In the genomic region with DNA sequence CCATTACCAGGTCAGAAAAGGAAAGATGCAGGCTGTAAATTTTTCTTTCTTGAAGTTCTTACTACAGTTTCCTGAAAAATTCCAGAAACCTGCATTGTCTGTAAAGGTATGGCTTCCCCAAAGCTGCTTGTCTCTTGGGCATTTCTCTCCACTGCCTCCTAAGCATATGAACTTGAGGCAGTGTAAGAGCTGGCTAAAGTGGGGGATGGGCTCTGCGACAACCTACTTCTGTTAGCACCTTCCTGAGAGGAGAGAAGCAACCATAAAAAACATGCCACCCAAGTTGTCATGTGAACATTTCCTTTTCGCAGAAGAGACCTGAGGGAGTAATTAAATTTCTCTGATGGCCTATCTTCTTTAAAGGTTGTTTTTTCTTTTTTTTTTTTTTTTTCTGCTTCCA, we compare ENCODE assay signal across 20 mouse cellular contexts.
DNase-seq lines count a peak whose midpoint lies in the region; ATAC-seq and TF ChIP-seq lines count a peak whose summit lies in the region.
"Had no signal": no experiment of that assay in that cellular context is flagged by ENCODE, and none has a peak within 500 bp of the region (broad histone marks: within the 10 kb centered on the region; RNA-seq: fewer than 3 reads in every experiment).

No protein-coding gene starts in this region.

- no peak overlapping the region for H3K4me3 ChIP-seq in gastrocnemius, adult 2 months
- H3K4me3 ChIP-seq in midbrain, postnatal 0 days (ENCODE audit: low read depth, low read length), result no peak overlapping the region
- no peak overlapping the region for H3K4me3 ChIP-seq in midbrain, embryonic 13.5 days (replicated peaks)
- H3K4me3 ChIP-seq: embryonic facial prominence, embryonic 12.5 days; heart, embryonic 13.5 days; hindbrain, embryonic 15.5 days; layer of hippocampus, adult 2 months; limb, embryonic 12.5 days; lung, embryonic 15.5 days; midbrain, embryonic 12.5 days had no signal

- H3K27me3 ChIP-seq in midbrain, postnatal 0 days (ENCODE audit: insufficient read depth, low read length), result no peaks in the 10 kb centered on the region
- no peaks in the 10 kb centered on the region for H3K27me3 ChIP-seq in midbrain, embryonic 13.5 days
- H3K27me3 ChIP-seq: embryonic facial prominence, embryonic 12.5 days; heart, embryonic 13.5 days; hindbrain, embryonic 15.5 days; limb, embryonic 12.5 days; lung, embryonic 15.5 days; midbrain, embryonic 12.5 days had no signal

- H3K4me1 ChIP-seq in midbrain, postnatal 0 days (ENCODE audit: insufficient read depth, low read length), result no peaks in the 10 kb centered on the region
- no peaks in the 10 kb centered on the region for H3K4me1 ChIP-seq in midbrain, embryonic 13.5 days (replicated peaks)
- H3K4me1 ChIP-seq: lung, embryonic 15.5 days; midbrain, embryonic 12.5 days had no signal

- DNase-seq in gastrocnemius, adult 2 months, result no peak
- no peak for DNase-seq in gastrocnemius, postnatal 10 days
- DNase-seq in midbrain, postnatal 0 days (ENCODE audit: low spot score), result peak; percentile 47
- DNase-seq in embryo, embryonic 11 days, result peak; percentile 46
- DNase-seq in retina, embryonic 14.5 days (ENCODE audit: low spot score), result peak; percentile 15
- DNase-seq in heart, adult 9 months (ENCODE audit: low spot score in 2 of 2), result no peak
- DNase-seq in lung, postnatal 36 days, result no peak
- DNase-seq: adrenal gland, postnatal 36 days; heart, adult 11 months; kidney, postnatal 14 days had no signal

- H3K9ac ChIP-seq in midbrain, postnatal 0 days (replicated peaks; ENCODE audit: low read length, poor library complexity, severe bottlenecking), result no peak overlapping the region
- no peak overlapping the region for H3K9ac ChIP-seq in midbrain, embryonic 13.5 days (replicated peaks)
- H3K9ac ChIP-seq: embryonic facial prominence, embryonic 12.5 days; heart, embryonic 13.5 days; hindbrain, embryonic 15.5 days; limb, embryonic 12.5 days; liver, embryonic 14.5 days; lung, embryonic 15.5 days; midbrain, embryonic 12.5 days had no signal

- H3K4me2 ChIP-seq in midbrain, postnatal 0 days (ENCODE audit: low read depth, low read length, poor library complexity, severe bottlenecking), result no peak overlapping the region
- H3K4me2 ChIP-seq in midbrain, embryonic 13.5 days (replicated peaks), result no peak overlapping the region
- H3K4me2 ChIP-seq: embryonic facial prominence, embryonic 12.5 days; heart, embryonic 13.5 days; hindbrain, embryonic 15.5 days; limb, embryonic 12.5 days; lung, embryonic 15.5 days; midbrain, embryonic 12.5 days had no signal

- no peak for TF ChIP-seq CTCF in gastrocnemius, adult 2 months (IDR thresholded peaks at IDR 0.05)
- TF ChIP-seq CTCF in midbrain, postnatal 0 days (IDR thresholded peaks at IDR 0.05), result no peak

- ATAC-seq in midbrain, postnatal 0 days (ENCODE audit: low FRiP score), result no peak
- no peak for ATAC-seq in midbrain, embryonic 13.5 days
- ATAC-seq: intestine, postnatal 0 days had no signal

- H3K27ac ChIP-seq in gastrocnemius, adult 2 months, result 0 out of 2 replicates have a peak overlapping the region, but pooled peaks have one; percentile 10
- no peak overlapping the region for H3K27ac ChIP-seq in midbrain, postnatal 0 days (ENCODE audit: low read depth, low read length)
- no peak overlapping the region for H3K27ac ChIP-seq in midbrain, embryonic 13.5 days
- H3K27ac ChIP-seq: embryonic facial prominence, embryonic 12.5 days; heart, embryonic 13.5 days; hindbrain, embryonic 15.5 days; layer of hippocampus, adult 2 months; limb, embryonic 12.5 days; liver, embryonic 14.5 days; lung, embryonic 15.5 days; midbrain, embryonic 12.5 days had no signal

- H3K36me3 ChIP-seq in midbrain, postnatal 0 days (ENCODE audit: insufficient read depth, low read length), result no peaks in the 10 kb centered on the region
- H3K36me3 ChIP-seq in midbrain, embryonic 13.5 days, result no peaks in the 10 kb centered on the region
- H3K36me3 ChIP-seq: embryonic facial prominence, embryonic 12.5 days; heart, embryonic 13.5 days; hindbrain, embryonic 15.5 days; limb, embryonic 12.5 days; lung, embryonic 15.5 days; midbrain, embryonic 12.5 days had no signal

- no peaks in the 10 kb centered on the region for H3K9me3 ChIP-seq in midbrain, postnatal 0 days (ENCODE audit: low read length)
- no peaks in the 10 kb centered on the region for H3K9me3 ChIP-seq in midbrain, embryonic 13.5 days
- H3K9me3 ChIP-seq: embryonic facial prominence, embryonic 12.5 days; heart, embryonic 13.5 days; hindbrain, embryonic 15.5 days; limb, embryonic 12.5 days; lung, embryonic 15.5 days; midbrain, embryonic 12.5 days had no signal

- WGBS in midbrain, postnatal 0 days, result 69% methylated on average over 2 of the region's 2 CpGs
- WGBS in midbrain, embryonic 13.5 days, result 79% methylated on average over 2 of the region's 2 CpGs

- intact Hi-C loops in gastrocnemius, adult 2 months (cut with DNase I), result no loop called here

Comparison
In these comparisons a context has a peak if more than half of its experiments do, and no peak if none do; other contexts are left out.
1. DNase-seq: peak in midbrain, postnatal 0 days (single experiment), embryo, embryonic 11 days (single experiment) and retina, embryonic 14.5 days (single experiment); none in gastrocnemius, adult 2 months (single experiment), gastrocnemius, postnatal 10 days (single experiment), heart, adult 9 months (0 of 2) and lung, postnatal 36 days (single experiment).